Mouse (Mus musculus) leukemia stem cell, adult 10-12 weeks (primary cell): ENCODE measurements around the gene Tet3. TPM values are rescaled to one million over a fixed set of nuclear protein-coding genes. Genes with fewer than 3 reads are reported as not detected.

Experiments
- polyA plus RNA-seq: library from polyadenylated mRNA; stranded (reverse); fragments of >175 nt; gene quantifications from 2 replicates; pipeline ENCODE4 v1.2.3, GENCODE M21; 2012; ENCODE audit warnings: low replicate concordance

Tet3 gene
- 22.8 and 89.4 TPM in 2 replicates for polyA plus RNA-seq

GRCm38 (mm10) chr6:83459034-83459644 lies at the start of gene Tet3:
Tet3 (minus strand) TSS chr6:83459084.

DNA sequence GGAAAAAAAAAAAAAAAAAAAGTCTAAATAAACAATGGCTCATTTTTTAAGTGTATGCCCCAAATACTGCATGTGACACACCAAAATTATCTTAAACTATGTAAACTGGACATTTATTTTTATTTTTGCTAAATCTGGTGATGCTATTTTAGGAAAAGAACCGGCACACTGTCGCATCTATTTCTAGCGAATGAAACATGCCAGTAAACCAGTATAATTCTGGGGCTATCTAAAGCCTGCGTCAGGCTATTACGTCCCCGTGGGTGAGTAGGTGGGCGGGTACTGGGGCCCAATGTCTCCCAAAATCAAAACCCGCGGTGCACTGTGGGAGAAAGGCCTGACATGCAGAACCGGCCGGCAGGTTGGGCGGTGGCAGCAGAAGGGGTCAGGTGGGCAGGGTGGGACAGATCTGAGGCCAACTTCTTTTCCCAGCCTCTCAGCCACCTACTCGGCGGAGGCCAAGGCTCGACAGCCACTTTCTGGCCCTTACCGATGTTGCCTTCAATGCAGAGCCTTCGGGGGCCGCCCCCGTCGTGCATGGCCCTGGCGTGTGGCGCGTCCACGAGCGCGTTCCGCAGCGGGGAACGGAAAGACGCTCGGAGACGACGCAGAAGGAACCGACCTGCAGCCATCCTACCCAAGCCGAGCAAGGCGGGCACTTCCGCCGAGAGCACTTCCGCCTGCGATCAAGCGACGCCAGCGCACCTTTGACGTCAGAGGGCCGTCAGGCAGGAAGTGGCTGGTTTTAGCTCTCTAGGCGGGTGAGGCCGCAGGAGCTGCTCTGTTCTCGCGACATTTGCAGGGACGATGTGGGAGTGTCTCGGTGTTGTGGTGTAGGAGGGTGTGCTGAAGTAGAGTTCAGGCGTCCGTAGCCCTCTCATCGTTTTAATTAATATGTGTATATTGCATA lies 47.6 kb upstream of the Tet3 start, which contains the start of gene Dguok:
Dguok (minus strand) TSS at position 712 of the 910 bp plus-strand sequence.

GRCm38 (mm10) chr6:83348873-83349272 lies 110.0 kb downstream of the Tet3 start, which contains the start of gene Bola3:
Bola3 (plus strand) TSS chr6:83349147.

GRCm38 (mm10) chr6:83325525-83326393 lies 133.1 kb downstream of the Tet3 start, which contains the start of the genes Mthfd2 and Mob1a:
Mthfd2 (minus strand) TSS chr6:83325908.
Mob1a (plus strand) TSS chr6:83326016.

Other genes with a start within 250 kb of the Tet3 start
- 0.69 and 0.90 TPM in 2 replicates for gene Slc4a5, start 239.3 kb downstream of the Tet3 start, polyA plus RNA-seq
- gene Mthfd2, start 133.2 kb downstream of the Tet3 start, polyA plus RNA-seq = 19.7 and 68.0 TPM in 2 replicates
- 120 and 147 TPM in 2 replicates for gene Mob1a, start 133.1 kb downstream of the Tet3 start, polyA plus RNA-seq
- gene Bola3, start 109.9 kb downstream of the Tet3 start, polyA plus RNA-seq = 44.1 and 110 TPM in 2 replicates
- 6.0 and 15.2 TPM in 2 replicates for gene Dguok, start 47.9 kb upstream of the Tet3 start, polyA plus RNA-seq
- gene Actg2, start 77.2 kb upstream of the Tet3 start, polyA plus RNA-seq = not detected in 2 replicates
- gene Stambp, start 113.6 kb upstream of the Tet3 start, polyA plus RNA-seq = 0.55 and 2.0 TPM in 2 replicates
- not detected in 2 replicates for gene Clec4f, start 197.1 kb upstream of the Tet3 start, polyA plus RNA-seq
- gene Cd207, start 218.8 kb upstream of the Tet3 start, polyA plus RNA-seq = 0.15 and 0.23 TPM in 2 replicates